Mouse (Mus musculus) heart, postnatal 0 days (tissue): ENCODE data around the gene Zfp689.

ENCODE experiments used
- CTCF ChIP-seq: IDR thresholded peaks from 2 replicates; pipeline ENCODE4 v1.5.1; 2016; ENCODE audit warnings: antibody characterized with exemption, control low read depth, low read depth
- EP300 ChIP-seq: IDR thresholded peaks from 2 replicates; pipeline ENCODE4 v1.6.1; 2016; ENCODE audit warnings: antibody characterized with exemption, low read depth

- no peak for TF ChIP-seq CTCF
- TF ChIP-seq EP300: no peak
Observed at GRCm38 (mm10) chr7:127465191-127465590, 16.2 kb upstream of the Zfp689 start.
